Mouse (Mus musculus): Measurements from ENCODE around the gene Mad1l1. TPM values are rescaled to one million over a fixed set of nuclear protein-coding genes. Genes with fewer than 3 reads are reported as not detected.
A peak's percentile ranks its signal among the peaks of the same experiment; 100 is the strongest.
"Not testable (repeated sequence)": the region's sequence is repeated elsewhere in the genome, so short reads cannot be mapped to it uniquely, and the experiment has no call there.

Mad1l1 gene
- polyA plus RNA-seq (2011; ENCODE audit: insufficient read depth, insufficient read length, low replicate concordance, missing spikeins): 19.0 and 24.7 TPM in 2 replicates

DNA sequence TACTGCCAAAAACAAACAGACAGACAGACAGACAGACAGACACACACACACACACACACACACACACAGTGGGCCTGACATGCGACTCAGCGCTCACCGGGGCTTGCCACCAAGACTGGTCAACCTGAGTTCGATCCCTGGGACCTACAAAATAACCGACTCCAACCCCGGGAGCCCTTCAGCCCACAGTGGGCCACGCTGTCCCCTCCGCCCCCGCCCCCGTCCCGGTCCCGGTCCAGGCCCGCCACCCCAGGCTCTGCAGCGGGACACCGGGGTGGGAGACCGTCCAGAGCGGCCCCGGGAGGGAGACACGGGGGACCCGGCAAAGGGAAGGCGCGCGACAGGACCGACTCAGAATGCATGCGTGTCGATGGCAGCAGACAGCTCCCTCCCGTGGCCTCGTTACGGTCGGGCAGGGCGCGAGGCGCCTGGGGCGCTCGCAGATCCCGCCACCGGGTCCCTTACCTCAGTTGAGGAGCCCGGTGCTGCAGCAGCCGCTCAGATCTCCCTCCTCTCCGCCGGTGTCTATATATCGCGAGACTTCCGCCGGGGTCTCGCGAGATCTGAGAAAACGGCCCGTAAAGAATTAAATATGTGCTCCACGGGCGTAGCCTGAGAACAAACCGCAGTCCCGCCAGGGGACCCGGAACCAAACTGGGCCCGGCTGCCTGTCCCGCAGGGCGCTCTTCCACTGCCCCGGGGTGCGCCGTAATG is at the start of gene Mad1l1, which contains the start of gene Nudt1:
Gene Mad1l1 (minus strand): TSS at position 511 of the 714 bp plus-strand sequence.
Gene Nudt1 (plus strand): TSS at position 615 of the 714 bp plus-strand sequence.
- H3K4me1 ChIP-seq (ENCODE audit: control insufficient read depth, insufficient read depth, low read length): no peaks in the 10 kb centered on the region; the same call in 1 of the 2 replicates
- peak within 1 kb of the TSS; percentile 88 for H3K27ac ChIP-seq (ENCODE audit: control insufficient read depth, insufficient read depth, low read depth, low read length, poor library complexity)
- under 1% methylated on average over 60 of the region's 60 CpGs for WGBS
- TF ChIP-seq POLR2A (IDR thresholded peaks at IDR 0.05; ENCODE audit: borderline replicate concordance, control insufficient read depth, low read depth, low read length) (peak; percentile 84; the same call in 1 of the 2 replicates), CTCF (IDR thresholded peaks at IDR 0.05; ENCODE audit: control insufficient read depth, insufficient read depth, low read length) (peak; percentile 33; the same call in 1 of the 2 replicates)
- H3K4me3 ChIP-seq (replicated peaks; ENCODE audit: control insufficient read depth, low read depth, low read length): peak within 1 kb of the TSS; percentile 90

DNA sequence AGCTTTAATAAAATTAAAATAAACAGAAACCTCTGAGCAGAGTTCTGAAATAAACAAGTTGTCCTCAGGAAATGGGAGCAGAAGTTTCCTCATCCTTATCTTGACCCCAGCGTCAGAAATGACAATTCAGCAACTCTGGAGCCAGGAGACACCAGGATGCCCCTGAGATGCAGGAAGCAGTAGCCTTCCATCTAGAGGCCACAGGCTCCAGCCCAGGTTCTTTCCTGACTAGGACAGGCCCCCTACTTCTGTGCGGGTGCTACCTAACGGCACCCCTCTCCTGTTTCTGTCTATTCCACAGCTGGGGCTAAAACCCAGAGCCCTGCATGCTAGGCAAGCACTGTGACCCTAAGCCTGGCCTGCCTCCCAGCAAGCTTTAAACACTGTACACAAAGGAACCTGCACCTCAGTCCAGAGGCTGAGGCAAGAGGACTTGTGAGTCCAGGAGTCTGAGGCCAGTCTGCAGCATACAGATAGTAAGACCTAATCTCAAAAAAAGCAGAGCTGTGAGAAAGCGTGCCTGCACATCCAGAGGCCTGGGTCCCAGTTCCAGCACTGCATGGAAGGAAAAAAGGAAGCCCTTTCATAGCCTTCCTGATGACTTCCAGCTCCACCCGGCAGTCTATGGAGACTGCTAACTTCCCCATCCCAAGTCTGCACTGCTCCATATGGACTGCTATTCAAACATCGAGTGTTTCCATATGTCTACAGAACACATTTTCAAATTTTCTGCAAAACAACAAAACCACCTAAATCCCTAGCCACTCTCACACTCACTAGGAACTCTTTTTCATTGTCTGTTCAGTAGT is 49.3 kb upstream of the Mad1l1 start:
- TF ChIP-seq CTCF (IDR thresholded peaks at IDR 0.05; ENCODE audit: control insufficient read depth, insufficient read depth, low read length) (no peak), POLR2A (IDR thresholded peaks at IDR 0.05; ENCODE audit: borderline replicate concordance, control insufficient read depth, low read depth, low read length) (no peak)
- no peak overlapping the region for H3K4me3 ChIP-seq (replicated peaks; ENCODE audit: control insufficient read depth, low read depth, low read length)
- WGBS: 61% methylated on average over 6 of the region's 6 CpGs
- peaks cover 3% of the 10 kb centered on the region for H3K4me1 ChIP-seq (ENCODE audit: control insufficient read depth, insufficient read depth, low read length)
- H3K27ac ChIP-seq (ENCODE audit: control insufficient read depth, insufficient read depth, low read depth, low read length, poor library complexity): no peak overlapping the region

DNA sequence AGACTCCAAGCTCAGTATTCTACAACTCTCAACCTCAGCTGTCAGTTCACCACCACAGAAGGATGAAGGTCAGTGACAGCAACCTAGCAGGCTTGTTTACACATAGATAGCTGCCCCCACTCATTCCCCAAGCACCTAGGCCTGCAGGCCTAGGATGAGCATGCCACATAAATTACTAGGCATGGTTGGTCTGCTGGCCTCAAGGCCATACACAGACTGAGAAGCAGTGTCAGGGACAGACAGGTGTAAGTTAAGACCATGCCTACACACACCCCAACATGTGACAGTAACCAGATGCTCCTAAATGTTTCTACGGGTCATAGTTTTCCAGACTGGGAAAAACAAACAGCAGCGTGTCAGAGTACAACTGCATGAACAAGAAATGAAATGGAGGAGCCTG is 48.1 kb upstream of the Mad1l1 start:
- Histone ChIP-seq H3K4me1 (ENCODE audit: control insufficient read depth, insufficient read depth, low read length) (peaks cover 1% of the 10 kb centered on the region; the same call in 1 of the 2 replicates), H3K4me3 (replicated peaks; ENCODE audit: control insufficient read depth, low read depth, low read length) (no peak overlapping the region), H3K27ac (ENCODE audit: control insufficient read depth, insufficient read depth, low read depth, low read length, poor library complexity) (no peak overlapping the region)
- 91% methylated on average over 2 of the region's 2 CpGs for WGBS
- TF ChIP-seq CTCF (IDR thresholded peaks at IDR 0.05; ENCODE audit: control insufficient read depth, insufficient read depth, low read length) (no peak), POLR2A (IDR thresholded peaks at IDR 0.05; ENCODE audit: borderline replicate concordance, control insufficient read depth, low read depth, low read length) (no peak)

DNA sequence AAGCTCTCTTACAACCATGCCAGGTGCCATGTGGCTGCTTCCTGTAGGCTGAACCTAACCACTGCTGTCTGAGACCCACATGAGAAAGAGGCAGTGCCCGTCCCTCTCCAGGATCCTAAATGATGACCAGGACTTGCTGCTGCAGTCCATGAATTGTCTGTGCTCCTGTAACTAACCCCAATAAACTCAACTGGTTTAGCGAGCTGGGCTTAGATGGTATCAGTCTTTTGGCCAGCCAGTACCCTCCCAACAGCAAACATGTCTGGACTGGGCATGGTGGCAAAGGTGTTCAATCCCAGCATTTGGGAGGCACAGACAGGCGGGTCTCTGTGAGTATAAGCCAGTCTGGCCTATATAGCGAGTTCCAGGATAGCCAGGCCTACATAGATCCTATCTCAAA is 47.6 kb upstream of the Mad1l1 start:
- 71% methylated on average over 4 of the region's 4 CpGs for WGBS
- no peak for TF ChIP-seq POLR2A (IDR thresholded peaks at IDR 0.05; ENCODE audit: borderline replicate concordance, control insufficient read depth, low read depth, low read length)
- TF ChIP-seq CTCF (IDR thresholded peaks at IDR 0.05; ENCODE audit: control insufficient read depth, insufficient read depth, low read length): no peak
- peaks cover 1% of the 10 kb centered on the region; the same call in 1 of the 2 replicates for H3K4me1 ChIP-seq (ENCODE audit: control insufficient read depth, insufficient read depth, low read length)
- H3K27ac ChIP-seq (ENCODE audit: control insufficient read depth, insufficient read depth, low read depth, low read length, poor library complexity): no peak overlapping the region
- no peak overlapping the region for H3K4me3 ChIP-seq (replicated peaks; ENCODE audit: control insufficient read depth, low read depth, low read length)

DNA sequence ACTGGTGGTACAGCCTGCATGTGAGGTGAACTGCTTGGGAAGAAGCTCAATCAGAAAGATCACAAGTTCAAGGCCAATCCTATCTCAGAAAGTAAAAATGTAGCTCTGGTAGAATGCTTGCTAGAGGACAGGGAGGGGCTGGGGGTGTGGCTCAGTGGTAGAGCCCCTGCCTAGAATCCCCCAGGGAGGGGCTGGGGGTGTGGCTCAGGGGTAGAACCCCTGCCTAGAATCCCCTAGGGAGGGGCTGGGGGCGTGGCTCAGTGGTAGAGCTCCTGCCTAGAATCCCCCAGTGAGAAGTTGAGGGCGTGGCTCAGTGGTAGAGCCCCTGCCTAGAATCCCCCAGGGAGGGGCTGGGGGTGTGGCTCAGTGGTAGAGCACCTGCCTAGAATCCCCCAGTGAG is 46.8 kb upstream of the Mad1l1 start:
- H3K27ac ChIP-seq (ENCODE audit: control insufficient read depth, insufficient read depth, low read depth, low read length, poor library complexity); H3K4me3 ChIP-seq (replicated peaks; ENCODE audit: control insufficient read depth, low read depth, low read length); H3K4me1 ChIP-seq (ENCODE audit: control insufficient read depth, insufficient read depth, low read length): not testable (repeated sequence)
- 85% methylated on average over 2 of the region's 2 CpGs for WGBS

DNA sequence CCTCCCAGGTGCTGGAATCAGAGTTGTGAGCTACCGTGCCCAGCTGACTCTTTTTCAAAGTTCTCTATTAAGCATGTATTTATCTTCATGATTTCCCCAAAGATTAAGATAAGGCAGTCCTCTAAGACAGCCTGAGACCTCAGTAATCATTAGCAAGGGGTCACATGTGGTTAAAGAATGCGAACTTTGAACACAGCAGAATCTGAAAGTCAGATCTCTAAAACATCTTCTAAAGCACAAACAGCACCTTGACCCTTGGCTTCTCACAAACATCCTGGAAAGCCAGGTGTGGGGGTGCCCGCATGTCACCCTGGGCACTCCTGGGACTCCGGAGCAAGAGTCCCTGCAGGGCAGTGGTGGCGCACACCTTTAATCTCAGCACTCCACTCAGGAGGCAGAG is 43.1 kb upstream of the Mad1l1 start:
- Histone ChIP-seq H3K4me1 (ENCODE audit: control insufficient read depth, insufficient read depth, low read length) (no peaks in the 10 kb centered on the region; the same call in 1 of the 2 replicates), H3K27ac (ENCODE audit: control insufficient read depth, insufficient read depth, low read depth, low read length, poor library complexity) (no peak overlapping the region), H3K4me3 (replicated peaks; ENCODE audit: control insufficient read depth, low read depth, low read length) (no peak overlapping the region)
- no peak for TF ChIP-seq POLR2A (IDR thresholded peaks at IDR 0.05; ENCODE audit: borderline replicate concordance, control insufficient read depth, low read depth, low read length)
- 87% methylated on average over 5 of the region's 5 CpGs for WGBS

DNA sequence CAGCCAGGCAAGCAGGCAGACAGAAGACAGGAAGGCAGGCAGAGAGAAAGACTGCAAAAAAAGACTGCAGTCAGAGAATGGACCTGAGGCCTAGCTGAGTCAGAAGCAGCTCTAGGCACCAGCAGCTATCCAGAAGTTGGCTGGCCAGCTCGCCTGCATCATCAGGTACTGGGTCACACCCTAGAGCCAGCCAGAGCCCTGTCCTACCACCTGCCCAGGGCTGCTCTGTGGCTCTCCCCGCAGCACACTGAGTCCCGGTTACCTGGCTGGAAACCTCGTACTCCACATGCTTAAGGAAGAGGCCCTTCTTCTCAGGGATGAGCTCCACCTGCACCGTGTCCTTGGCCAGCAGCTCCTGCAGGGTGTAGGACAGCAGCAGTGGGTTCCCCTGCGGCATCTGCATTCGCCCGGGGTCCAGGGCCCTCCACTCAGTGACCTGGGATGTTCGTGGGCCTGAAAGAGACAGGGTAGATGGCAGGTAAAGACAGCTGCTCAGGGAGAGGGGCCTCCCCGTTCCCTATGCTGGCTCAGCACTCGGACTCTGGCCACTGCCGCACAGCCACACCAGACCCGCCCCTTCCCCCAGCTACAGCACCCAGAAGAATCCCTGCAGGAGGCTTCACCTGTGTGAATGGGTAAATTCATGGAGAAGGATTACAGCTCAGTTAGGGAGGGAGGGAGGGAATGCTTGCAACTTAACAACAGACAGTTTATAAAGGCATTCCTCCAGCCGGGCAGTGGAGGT is 38.8 kb upstream of the Mad1l1 start:
- WGBS: 89% methylated on average over 14 of the region's 14 CpGs
- Histone ChIP-seq H3K27ac (ENCODE audit: control insufficient read depth, insufficient read depth, low read depth, low read length, poor library complexity) (no peak overlapping the region), H3K4me1 (ENCODE audit: control insufficient read depth, insufficient read depth, low read length) (no peaks in the 10 kb centered on the region), H3K4me3 (replicated peaks; ENCODE audit: control insufficient read depth, low read depth, low read length) (no peak overlapping the region)
- TF ChIP-seq CTCF (IDR thresholded peaks at IDR 0.05; ENCODE audit: control insufficient read depth, insufficient read depth, low read length) (no peak), POLR2A (IDR thresholded peaks at IDR 0.05; ENCODE audit: borderline replicate concordance, control insufficient read depth, low read depth, low read length) (no peak)

DNA sequence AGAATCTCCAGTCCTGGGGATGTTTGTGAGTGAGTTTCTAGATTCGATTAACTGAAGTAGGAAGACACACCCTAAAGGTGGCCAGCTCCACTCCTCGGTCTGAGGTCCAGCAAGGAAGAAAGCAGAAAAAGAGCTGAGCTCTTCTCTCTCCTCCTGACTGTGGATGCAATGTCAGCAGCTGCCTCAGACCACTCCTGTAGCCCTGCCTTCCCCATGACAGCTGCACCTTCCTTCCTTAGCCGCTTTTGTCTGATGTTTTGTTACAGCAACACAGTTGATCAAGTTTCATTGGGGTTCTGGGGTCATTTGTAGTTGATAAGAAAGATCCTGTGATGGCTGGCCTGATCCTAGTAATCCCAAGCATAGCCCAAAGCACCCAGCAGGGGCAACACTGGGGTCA is 36.1 kb upstream of the Mad1l1 start:
- H3K27ac ChIP-seq (ENCODE audit: control insufficient read depth, insufficient read depth, low read depth, low read length, poor library complexity): no peak overlapping the region
- H3K4me3 ChIP-seq (replicated peaks; ENCODE audit: control insufficient read depth, low read depth, low read length): no peak overlapping the region
- H3K4me1 ChIP-seq (ENCODE audit: control insufficient read depth, insufficient read depth, low read length): no peaks in the 10 kb centered on the region; the same call in 1 of the 2 replicates
- TF ChIP-seq POLR2A (IDR thresholded peaks at IDR 0.05; ENCODE audit: borderline replicate concordance, control insufficient read depth, low read depth, low read length) (no peak), CTCF (IDR thresholded peaks at IDR 0.05; ENCODE audit: control insufficient read depth, insufficient read depth, low read length) (no peak)
- 83% methylated on average over 3 of the region's 3 CpGs for WGBS

Data from bone marrow, adult 2 months (tissue).